Mouse (Mus musculus): ENCODE data around the gene Mxra8.

DNA sequence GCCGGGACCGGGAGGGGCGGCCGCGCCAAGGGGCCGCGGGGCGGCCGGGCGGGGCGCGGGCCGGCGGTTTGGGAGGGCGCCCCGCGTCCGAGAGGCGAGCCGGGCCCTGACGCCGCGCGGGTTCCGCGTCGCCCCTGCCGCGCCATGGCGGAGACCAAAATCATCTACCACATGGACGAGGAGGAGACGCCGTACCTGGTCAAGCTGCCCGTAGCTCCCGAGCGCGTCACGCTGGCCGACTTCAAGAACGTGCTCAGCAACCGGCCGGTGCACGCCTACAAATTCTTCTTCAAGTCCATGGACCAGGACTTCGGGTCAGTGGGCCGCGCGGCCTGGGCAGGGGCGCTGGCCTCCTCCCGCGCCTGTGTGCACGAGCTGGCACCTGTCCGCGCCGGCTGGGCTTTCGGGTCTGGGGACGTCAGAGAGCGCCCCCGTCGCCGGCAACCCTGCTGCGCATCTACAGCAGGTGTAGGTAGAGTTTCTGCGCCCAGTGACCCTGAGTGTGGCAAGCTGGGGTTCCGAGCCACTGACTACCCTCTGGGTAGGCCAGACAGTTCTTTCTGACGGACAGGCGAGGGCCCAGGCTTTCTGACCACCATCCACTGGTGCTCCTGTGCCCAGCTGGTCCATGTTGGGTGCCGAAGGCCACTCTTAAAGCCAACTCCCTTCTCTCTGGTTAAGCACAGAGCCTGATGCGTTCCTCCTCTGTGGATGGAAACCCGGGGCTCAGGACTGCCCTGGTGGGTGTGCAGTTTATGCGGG lies 8.3 kb downstream of the Mxra8 start:
- TF ChIP-seq CTCF (IDR thresholded peaks at IDR 0.05; ENCODE audit: control insufficient read depth, insufficient read depth, insufficient replicate concordance, low read depth, low read length) (no peak), POLR2A (IDR thresholded peaks at IDR 0.05; ENCODE audit: control insufficient read depth, low read depth, low read length) (no peak)
